In the genomic region with DNA sequence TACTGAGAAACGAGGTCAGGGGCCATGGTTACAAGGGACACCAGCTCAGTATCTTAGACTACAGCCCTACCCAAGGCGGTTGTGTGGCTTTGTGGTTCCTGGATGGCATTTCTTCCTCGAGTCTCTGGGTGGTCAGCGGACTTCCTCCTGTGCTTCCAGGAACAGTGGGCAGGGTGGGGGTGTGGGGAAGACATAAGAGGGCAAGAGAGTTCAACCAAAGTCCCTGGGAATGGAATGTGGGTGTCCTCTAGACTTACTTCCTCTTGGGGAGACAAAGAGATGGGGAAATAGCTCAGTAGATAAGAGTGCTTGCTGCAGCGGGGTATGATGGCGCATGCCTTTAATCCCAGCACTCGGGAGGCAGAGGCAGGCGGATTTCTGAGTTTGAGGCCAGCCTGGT, we compare ENCODE assay signal across 28 mouse cellular contexts. TPM values are rescaled to one million over a fixed set of nuclear protein-coding genes. Genes with fewer than 3 reads are reported as not detected.
A peak's percentile ranks its signal among the peaks of the same experiment; 100 is the strongest.
DNase-seq lines count a peak whose midpoint lies in the region; ATAC-seq and TF ChIP-seq lines count a peak whose summit lies in the region.
"Had no signal": no experiment of that assay in that cellular context is flagged by ENCODE, and none has a peak within 500 bp of the region (broad histone marks: within the 10 kb centered on the region; RNA-seq: fewer than 3 reads in every experiment).

No protein-coding gene starts in this region.

- no peak overlapping the region for H3K4me3 ChIP-seq in MEL (ENCODE audit: control insufficient read depth in 1 of 2, insufficient read depth in 1 of 2, low read depth in 2 of 2, low read length in 2 of 2)
- no peak overlapping the region for H3K4me3 ChIP-seq in lung, postnatal 0 days (ENCODE audit: low read depth, low read length)
- H3K4me3 ChIP-seq in kidney, adult 2 months (ENCODE audit: insufficient read depth, low read depth, low read length), result no peak overlapping the region
- H3K4me3 ChIP-seq: embryonic facial prominence, embryonic 10.5 days; embryonic facial prominence, embryonic 15.5 days; forebrain, embryonic 12.5 days; heart, embryonic 15.5 days; hindbrain, embryonic 12.5 days; intestine, embryonic 15.5 days; liver, embryonic 12.5 days; midbrain, embryonic 13.5 days had no signal

- no peaks in the 10 kb centered on the region for H3K79me2 ChIP-seq in MEL (ENCODE audit: control insufficient read depth, insufficient read depth, low read length, poor library complexity)

- H3K4me2 ChIP-seq in lung, postnatal 0 days (replicated peaks; ENCODE audit: low read depth, low read length), result no peak overlapping the region
- H3K4me2 ChIP-seq: embryonic facial prominence, embryonic 15.5 days; forebrain, embryonic 12.5 days; heart, embryonic 15.5 days; hindbrain, embryonic 12.5 days; intestine, embryonic 15.5 days; liver, embryonic 12.5 days; lung, embryonic 14.5 days; midbrain, embryonic 13.5 days had no signal

- TF ChIP-seq RAD21 in MEL (IDR thresholded peaks at IDR 0.05; ENCODE audit: low read depth, low read length), result no peak

- no peak for TF ChIP-seq POLR2A in MEL (IDR thresholded peaks at IDR 0.05; ENCODE audit: control insufficient read depth in 1 of 2, insufficient read depth in 1 of 2, low read depth in 1 of 2, low read length in 2 of 2, poor library complexity in 1 of 2)
- TF ChIP-seq POLR2A in kidney, adult 2 months (IDR thresholded peaks at IDR 0.05; ENCODE audit: low read depth, low read length), result no peak

- no peak overlapping the region for H3K9ac ChIP-seq in MEL (ENCODE audit: control insufficient read depth, low read depth, low read length, poor library complexity, severe bottlenecking)
- no peak overlapping the region for H3K9ac ChIP-seq in lung, postnatal 0 days (replicated peaks; ENCODE audit: low read depth)
- H3K9ac ChIP-seq: embryonic facial prominence, embryonic 15.5 days; forebrain, embryonic 12.5 days; forebrain, postnatal 0 days; heart, embryonic 15.5 days; hindbrain, embryonic 12.5 days; intestine, embryonic 15.5 days; liver, embryonic 12.5 days; lung, embryonic 14.5 days; midbrain, embryonic 13.5 days had no signal

- no peaks in the 10 kb centered on the region; a peak in 1 of 4 replicates for H3K36me3 ChIP-seq in MEL (ENCODE audit: control insufficient read depth in 1 of 2, insufficient read depth in 2 of 2, low read length in 2 of 2)
- H3K36me3 ChIP-seq in lung, postnatal 0 days (ENCODE audit: insufficient read depth, low read length), result no peaks in the 10 kb centered on the region
- H3K36me3 ChIP-seq in kidney, adult 2 months (ENCODE audit: control insufficient read depth, insufficient read depth, low read length), result no peaks in the 10 kb centered on the region
- H3K36me3 ChIP-seq: embryonic facial prominence, embryonic 10.5 days; embryonic facial prominence, embryonic 15.5 days; forebrain, embryonic 12.5 days; heart, embryonic 15.5 days; hindbrain, embryonic 12.5 days; intestine, embryonic 15.5 days; liver, embryonic 12.5 days; midbrain, embryonic 13.5 days had no signal

- 71% methylated on average over 8 of the region's 8 CpGs for WGBS in lung, postnatal 0 days
- 87% methylated on average over 8 of the region's 8 CpGs for WGBS in kidney, adult 2 months

- peak overlapping the region; percentile 38; the same call in 1 of the 2 replicates for H3K27ac ChIP-seq in MEL (ENCODE audit: control insufficient read depth, low read depth, low read length)
- no peak overlapping the region for H3K27ac ChIP-seq in lung, postnatal 0 days (ENCODE audit: low read length)
- H3K27ac ChIP-seq in kidney, adult 2 months (ENCODE audit: insufficient read depth, low read depth, low read length), result no peak overlapping the region
- H3K27ac ChIP-seq: embryonic facial prominence, embryonic 10.5 days; embryonic facial prominence, embryonic 15.5 days; forebrain, embryonic 12.5 days; heart, embryonic 15.5 days; hindbrain, embryonic 12.5 days; hindbrain, postnatal 0 days; intestine, embryonic 15.5 days; liver, embryonic 12.5 days; midbrain, embryonic 13.5 days had no signal

- DNase-seq in 416B (ENCODE audit: low read depth), result peak; percentile 60
- peak; percentile 69 for DNase-seq in MEL (ENCODE audit: low read depth, low spot score)
- peak; percentile 30 for DNase-seq in lung, postnatal 0 days (ENCODE audit: low spot score)
- peak; percentile 51 to 58 for DNase-seq in lung, postnatal 4 days
- no peak for DNase-seq in layer of hippocampus, postnatal 14 days (ENCODE audit: low spot score in 2 of 2)
- DNase-seq in testis, postnatal 10 days (ENCODE audit: low spot score), result no peak
- DNase-seq in kidney, adult 2 months, result no peak
- DNase-seq in urinary bladder, postnatal 4 days (ENCODE audit: low spot score in 2 of 2), result no peak
- DNase-seq: adrenal gland, postnatal 14 days; cerebellum, adult 11 months; cerebellum, adult 9-11 months; forebrain, postnatal 0 days; heart, postnatal 36 days; kidney, adult 9 months; kidney, postnatal 10 days; lung, embryonic 14.5 days; right cerebral cortex, postnatal 4 days; thymus, postnatal 4 days had no signal

- no peaks in the 10 kb centered on the region for H3K27me3 ChIP-seq in MEL (ENCODE audit: control insufficient read depth in 1 of 2, insufficient read depth in 2 of 2, low read length in 2 of 2)
- H3K27me3 ChIP-seq in lung, postnatal 0 days (replicated peaks; ENCODE audit: insufficient read depth, low read length), result no peaks in the 10 kb centered on the region
- no peaks in the 10 kb centered on the region for H3K27me3 ChIP-seq in kidney, adult 2 months (replicated peaks; ENCODE audit: control insufficient read depth, insufficient read depth, low read length)
- H3K27me3 ChIP-seq: embryonic facial prominence, embryonic 15.5 days; forebrain, embryonic 12.5 days; heart, embryonic 15.5 days; hindbrain, embryonic 12.5 days; intestine, embryonic 15.5 days; midbrain, embryonic 13.5 days; Patski had no signal

- peak; percentile 11 for ATAC-seq in lung, postnatal 0 days
- ATAC-seq: forebrain, postnatal 0 days; hindbrain, postnatal 0 days; intestine, embryonic 15.5 days; liver, embryonic 12.5 days; midbrain, embryonic 13.5 days; Patski had no signal

- peak in 1 of 2 experiments; percentile 26; a peak in 1 of 4 replicates for TF ChIP-seq EP300 in MEL (IDR thresholded peaks at IDR 0.05; ENCODE audit: low read depth in 1 of 2, low read length in 2 of 2)
- TF ChIP-seq EP300 in lung, postnatal 0 days (IDR thresholded peaks at IDR 0.05), result no peak

- no peaks in the 10 kb centered on the region for H3K9me3 ChIP-seq in MEL (replicated peaks; ENCODE audit: insufficient read depth, low read length)
- H3K9me3 ChIP-seq in lung, postnatal 0 days (ENCODE audit: low read length), result no peaks in the 10 kb centered on the region
- H3K9me3 ChIP-seq: embryonic facial prominence, embryonic 10.5 days; embryonic facial prominence, embryonic 15.5 days; forebrain, embryonic 12.5 days; heart, embryonic 15.5 days; hindbrain, embryonic 12.5 days; intestine, embryonic 15.5 days; liver, embryonic 12.5 days; midbrain, embryonic 13.5 days had no signal

- peaks cover 0 to 24% of the 10 kb centered on the region in 2 experiments; a peak in 3 of 4 replicates for H3K4me1 ChIP-seq in MEL (ENCODE audit: control insufficient read depth in 1 of 2, insufficient read depth in 2 of 2, low read length in 2 of 2)
- peaks cover 16% of the 10 kb centered on the region; the same call in 1 of the 2 replicates for H3K4me1 ChIP-seq in lung, postnatal 0 days (ENCODE audit: insufficient read depth, low read depth, low read length)
- H3K4me1 ChIP-seq in kidney, adult 2 months (ENCODE audit: control insufficient read depth, insufficient read depth, low read length), result 0 out of 2 replicates have a peak, but pooled peaks cover 12% of the 10 kb centered on the region

- no peak for TF ChIP-seq CTCF in MEL (IDR thresholded peaks at IDR 0.05 in 2 of 3, conservative IDR thresholded peaks at IDR 0.05 in 1 of 3; ENCODE audit: control insufficient read depth in 1 of 3, insufficient read depth in 1 of 3, low read depth in 2 of 3, low read length in 3 of 3, poor library complexity in 1 of 3, severe bottlenecking in 1 of 3)
- TF ChIP-seq CTCF in lung, postnatal 0 days (IDR thresholded peaks at IDR 0.05), result no peak
- no peak for TF ChIP-seq CTCF in kidney, adult 2 months (conservative IDR thresholded peaks at IDR 0.05; ENCODE audit: insufficient read depth, insufficient read length, low read depth, low read length)

TF ChIP-seq in MEL, 35 proteins besides CTCF, POLR2A, EP300 and RAD21:
- no peak for TF ChIP-seq MEF2A (IDR thresholded peaks at IDR 0.05; ENCODE audit: extremely low read depth, insufficient replicate concordance, low read depth, low read length, poor library complexity, severe bottlenecking)
- TF ChIP-seq GATA1 (IDR thresholded peaks at IDR 0.05; ENCODE audit: low read depth, low read length), result 0 out of 2 replicates have a peak, but pooled peaks have one; percentile 3

RNA-seq across cellular contexts. Expression of a gene that starts 9.4 kb away (rescaled TPM):
- 20.5 and 43.8 TPM in 2 replicates for total RNA-seq in MEL (2012; rRNA removed)
- 10 to 100 TPM in 1 of 2 experiments, not detected in 1; 25.3 TPM for polyA plus RNA-seq in MEL (2012; ENCODE audit: insufficient read depth in 1 of 2, insufficient read length in 2 of 2, low read depth in 1 of 2, low replicate concordance in 2 of 2, missing spikeins in 1 of 2)
- 65.7 and 80.9 TPM in 2 replicates for polyA plus RNA-seq in lung, postnatal 0 days (2015; fragmentation: Nextera tagmentation; extraction: Ambion mirVana)
- total RNA-seq in layer of hippocampus, postnatal 14 days (2021), result 10 to 100 TPM; 49.3 to 57.2 TPM
- polyA plus RNA-seq in kidney, adult 2 months (2012; rRNA removed), result 30.7 and 33.7 TPM in 2 replicates

Comparison
In these comparisons a context has a peak if more than half of its experiments do, and no peak if none do; other contexts are left out.
1. DNase-seq: peak in 416B (single experiment), MEL (single experiment), lung, postnatal 0 days (single experiment) and lung, postnatal 4 days (2 of 2); none in layer of hippocampus, postnatal 14 days (0 of 2), testis, postnatal 10 days (single experiment), kidney, adult 2 months (single experiment) and urinary bladder, postnatal 4 days (0 of 2).